Mouse (Mus musculus): ENCODE measurements around the gene Dock10.

The Dock10 gene

DNA sequence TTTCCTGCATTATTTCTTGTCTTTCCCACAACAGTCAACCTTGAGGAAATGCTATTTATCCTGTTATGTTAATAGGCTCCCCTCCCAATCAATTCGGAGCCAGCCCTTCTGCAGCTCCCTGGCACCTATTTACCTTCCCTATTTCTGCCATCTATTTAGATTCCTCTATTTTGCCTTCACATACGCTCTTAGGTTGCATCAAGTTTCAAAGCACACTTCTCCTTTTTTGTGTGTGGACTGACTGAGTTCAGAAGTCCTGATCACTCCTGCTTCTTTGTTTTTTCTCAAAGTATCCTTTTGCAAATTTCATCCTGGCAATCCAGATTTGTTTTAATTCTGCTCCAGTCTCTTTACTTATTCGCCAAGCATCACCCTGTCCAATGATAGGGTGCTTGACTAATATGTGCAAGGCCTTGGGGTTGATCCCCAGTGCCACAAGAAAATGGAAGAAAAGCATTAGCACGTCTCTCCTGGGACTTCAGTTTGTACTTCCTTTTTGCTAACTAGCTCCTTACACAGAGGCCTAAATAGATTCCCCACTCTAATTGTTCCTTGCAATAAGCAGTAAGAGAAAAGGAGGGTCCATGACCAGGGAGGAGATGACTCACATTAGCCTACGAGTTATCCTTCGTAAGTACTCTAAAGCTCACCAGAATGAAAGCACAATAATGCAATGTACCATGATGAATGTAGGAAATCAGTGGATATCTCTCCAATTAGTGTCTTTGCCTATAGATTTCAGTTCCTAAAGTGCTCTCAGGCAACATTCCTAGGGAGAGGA is 98.7 kb downstream of the Dock10 start:
- no peak for DNase-seq (ENCODE audit: low read depth, low spot score)

DNA sequence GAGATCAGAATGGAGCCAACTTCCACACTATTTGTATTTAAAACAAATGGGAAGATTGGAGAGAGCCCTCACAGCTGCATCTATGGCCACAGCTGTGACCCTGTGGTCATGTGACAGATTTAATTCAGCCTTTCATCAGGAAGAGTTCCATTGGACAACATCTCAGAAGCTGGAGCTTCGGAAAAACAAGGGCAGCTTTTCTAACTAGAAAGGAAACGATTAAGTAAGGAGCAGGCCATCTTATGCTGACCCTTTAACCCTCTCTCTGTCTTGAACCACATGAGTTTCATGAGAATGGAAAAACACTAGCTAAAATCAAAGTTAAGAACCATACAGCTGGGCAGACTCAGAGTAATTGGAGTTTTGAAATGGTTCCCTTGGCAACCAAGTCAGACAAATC is 101.9 kb downstream of the Dock10 start:
- DNase-seq (ENCODE audit: low read depth, low spot score): no peak

DNA sequence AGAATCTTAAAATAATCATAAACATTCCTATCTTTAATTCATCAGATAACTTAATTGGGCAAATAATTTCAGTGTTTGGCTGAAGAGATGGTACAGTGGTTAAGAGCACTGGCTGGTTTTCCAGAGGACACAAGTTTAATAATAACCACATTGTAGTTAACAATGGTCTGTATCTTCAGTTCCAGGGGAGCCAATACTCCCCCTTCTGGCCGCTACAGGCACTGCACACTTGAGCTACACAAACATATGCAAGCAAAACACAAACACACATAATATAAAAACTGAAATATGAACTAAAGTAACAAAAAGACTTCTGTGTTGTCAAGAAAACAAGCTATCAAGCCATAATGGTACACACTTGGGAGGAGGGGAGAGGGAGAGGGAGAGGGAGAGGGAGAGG is 102.5 kb downstream of the Dock10 start:
- DNase-seq (ENCODE audit: low read depth, low spot score): peak; percentile 28

DNA sequence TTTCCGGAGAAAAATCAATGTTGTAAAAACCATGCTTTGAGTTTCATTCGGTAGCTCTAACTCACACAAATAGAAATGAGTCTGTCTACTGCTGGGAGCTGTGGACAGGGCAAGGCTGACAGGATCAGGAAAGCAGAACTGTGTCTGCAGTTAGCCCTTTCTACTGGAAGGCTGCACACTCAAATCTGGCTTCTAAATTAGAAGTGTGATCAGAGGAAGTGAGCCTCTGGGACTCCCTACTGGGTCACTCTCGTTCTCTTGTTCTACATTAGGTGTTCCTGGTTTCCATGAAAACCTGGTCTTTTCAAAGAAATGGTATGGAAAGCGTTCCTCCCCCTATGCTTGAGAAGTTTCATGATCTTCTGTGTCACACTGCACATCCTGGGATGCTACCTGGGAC is 103.1 kb downstream of the Dock10 start:
- no peak for DNase-seq (ENCODE audit: low read depth, low spot score)

DNA sequence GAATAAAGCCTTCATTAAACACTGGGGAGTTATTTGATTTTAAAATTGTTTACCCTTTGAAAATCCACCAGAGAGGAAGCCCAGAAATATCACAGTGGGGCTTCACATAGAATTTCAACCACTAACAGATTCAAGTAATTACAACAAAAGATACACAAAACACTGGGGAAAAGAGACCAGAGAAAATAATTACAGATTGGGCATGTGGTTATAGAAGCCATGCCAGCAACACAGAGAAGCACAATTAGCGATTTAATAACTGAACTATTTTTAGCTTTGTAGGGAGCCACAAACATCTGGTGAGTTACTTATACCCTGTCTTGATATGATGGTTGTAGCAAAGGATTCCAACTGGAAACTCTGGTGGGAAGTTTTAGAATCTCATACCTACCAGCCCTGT is 104.2 kb downstream of the Dock10 start:
- DNase-seq (ENCODE audit: low read depth, low spot score): no peak

DNA sequence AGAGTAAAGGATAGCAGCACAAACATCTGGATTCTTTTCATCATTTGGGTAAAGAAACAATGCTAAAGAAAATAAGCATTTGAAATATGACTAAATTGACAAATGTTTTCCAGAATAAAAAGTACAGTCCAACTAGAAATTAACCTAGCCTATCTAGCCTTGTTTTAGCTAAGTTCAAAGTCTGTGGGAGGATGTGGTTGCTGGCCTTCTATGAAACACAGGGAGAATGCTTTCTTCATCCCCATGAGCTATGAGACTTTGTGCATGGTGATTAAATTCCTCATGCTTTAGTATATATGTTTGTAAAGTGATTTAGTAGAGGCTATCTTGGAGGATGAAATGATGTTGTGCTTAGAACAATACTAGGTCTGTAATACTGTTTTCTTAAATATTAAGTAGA is 105.5 kb downstream of the Dock10 start:
- no peak for DNase-seq (ENCODE audit: low read depth, low spot score)

DNA sequence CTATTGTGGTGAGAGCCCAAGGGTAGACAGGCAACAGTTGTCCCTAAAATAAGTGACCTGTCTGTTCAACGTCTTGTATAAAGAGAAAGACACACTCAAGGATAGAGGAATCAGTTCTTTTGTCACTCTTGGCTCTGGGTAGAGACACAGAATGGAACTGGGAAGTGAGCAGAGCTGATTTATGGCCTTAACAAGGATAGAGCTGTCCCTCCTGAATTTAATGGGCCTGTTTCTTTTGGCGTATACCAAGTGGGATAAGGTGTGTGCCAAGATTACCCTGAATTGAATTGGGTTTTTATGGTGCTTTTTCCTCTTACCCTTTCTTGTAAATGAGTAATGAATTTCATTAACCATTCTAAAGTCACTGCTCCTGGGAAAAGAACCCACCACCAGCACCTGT is 106.2 kb downstream of the Dock10 start:
- no peak for DNase-seq (ENCODE audit: low read depth, low spot score)

DNA sequence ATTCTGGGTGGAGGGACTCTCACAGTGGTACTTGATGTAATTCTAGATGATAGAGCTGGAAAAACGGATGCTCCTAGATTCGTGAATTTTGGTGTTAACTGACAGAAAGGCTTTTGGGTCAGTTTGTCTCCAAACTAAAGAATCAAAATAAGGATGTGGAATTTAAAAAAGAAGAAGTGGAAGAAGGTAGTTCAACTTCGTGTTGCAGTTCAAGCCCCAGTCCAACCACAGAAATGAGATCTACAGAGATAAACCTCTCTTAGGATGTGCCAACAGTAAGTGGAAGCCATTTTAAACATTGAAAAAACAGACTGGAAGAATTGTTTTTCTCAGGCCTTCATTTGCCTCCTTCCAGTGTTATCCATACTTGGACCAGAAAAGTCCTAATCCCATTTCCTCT is 111.7 kb downstream of the Dock10 start:
- DNase-seq (ENCODE audit: low read depth, low spot score): no peak

DNA sequence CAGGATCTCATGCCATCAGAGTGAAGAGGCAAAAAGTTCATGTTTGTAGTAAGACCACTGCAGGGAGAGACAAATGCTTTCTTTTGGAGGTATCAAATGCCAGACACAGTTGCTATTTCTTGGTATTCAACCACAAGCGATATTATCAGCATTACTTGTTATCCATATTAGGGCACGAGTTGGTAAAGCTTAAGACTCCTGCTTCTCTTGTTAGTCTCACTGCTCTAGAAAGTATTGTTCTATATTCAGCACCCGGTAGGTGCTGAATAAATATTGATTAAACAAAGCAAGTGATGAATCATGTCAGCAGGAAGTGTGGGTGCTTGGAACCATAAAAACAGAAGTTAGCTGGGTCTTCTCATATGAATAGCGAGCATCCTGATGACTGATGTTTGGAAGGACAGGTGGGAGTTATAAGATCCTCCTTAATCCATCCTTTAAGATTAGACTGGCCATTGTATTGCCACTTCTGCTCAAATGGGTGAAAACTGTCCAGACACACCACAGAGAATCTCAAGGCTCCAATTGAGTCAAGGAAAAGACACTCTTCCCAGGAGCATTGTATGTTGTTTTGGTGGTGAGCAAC is 114.4 kb downstream of the Dock10 start:
- no peak for DNase-seq (ENCODE audit: low read depth, low spot score)

DNA sequence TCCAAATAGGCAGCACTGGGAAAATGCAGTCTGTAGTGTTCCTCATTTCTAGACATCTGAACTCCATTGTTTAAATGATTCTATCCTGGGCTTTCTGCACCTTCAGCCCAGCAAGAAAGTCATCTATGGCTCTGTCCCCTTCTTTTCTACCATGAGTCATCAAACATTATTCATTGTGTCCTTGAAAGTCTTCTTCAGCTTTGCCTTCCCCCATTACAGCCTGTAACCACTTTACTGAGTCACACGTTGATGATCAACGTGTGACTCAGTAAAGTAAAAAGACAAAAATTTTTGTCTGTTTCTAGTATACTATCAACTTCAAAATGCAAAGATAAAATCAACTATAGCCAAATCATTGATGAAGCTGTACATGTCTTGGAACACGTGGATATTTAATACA is 116.5 kb downstream of the Dock10 start:
- DNase-seq (ENCODE audit: low read depth, low spot score): no peak

DNA sequence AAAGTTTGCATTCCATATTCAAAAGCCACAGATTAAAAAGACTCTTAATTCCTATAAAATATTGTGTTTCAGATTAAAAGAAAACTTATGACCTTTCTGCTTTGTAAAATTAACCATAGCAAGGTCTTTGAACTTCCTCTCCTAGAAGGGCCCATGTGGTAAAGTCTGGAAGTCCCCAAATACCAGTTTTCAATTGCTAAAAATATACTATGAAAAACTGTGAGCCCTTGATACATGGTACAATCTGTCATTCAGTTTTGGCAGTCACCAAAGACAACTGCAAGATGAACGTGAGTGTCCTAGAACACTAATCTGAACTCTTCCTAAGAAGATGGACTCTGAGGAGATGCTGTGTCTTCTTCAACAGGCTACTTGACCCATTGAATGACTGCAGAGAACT is 117.0 kb downstream of the Dock10 start:
- DNase-seq (ENCODE audit: low read depth, low spot score): no peak

DNA sequence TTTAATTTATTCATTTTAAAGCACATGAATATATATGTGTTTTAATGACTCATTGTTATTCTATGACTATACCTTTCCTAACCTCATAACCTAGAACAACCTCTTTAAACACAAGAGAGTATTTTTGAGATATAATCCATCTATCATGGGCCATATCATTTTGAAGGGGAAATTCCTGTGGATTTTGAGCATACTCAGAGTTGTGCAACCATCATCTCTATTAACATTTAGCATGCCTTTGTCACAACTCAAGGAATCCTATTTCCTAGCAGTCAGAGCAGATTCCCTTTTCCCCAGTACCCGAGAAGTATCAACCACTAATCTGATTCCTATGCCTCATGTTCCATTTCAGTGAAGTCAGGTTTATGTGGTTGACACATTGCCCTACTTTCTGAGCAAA is 118.8 kb downstream of the Dock10 start:
- DNase-seq (ENCODE audit: low read depth, low spot score): no peak

DNA sequence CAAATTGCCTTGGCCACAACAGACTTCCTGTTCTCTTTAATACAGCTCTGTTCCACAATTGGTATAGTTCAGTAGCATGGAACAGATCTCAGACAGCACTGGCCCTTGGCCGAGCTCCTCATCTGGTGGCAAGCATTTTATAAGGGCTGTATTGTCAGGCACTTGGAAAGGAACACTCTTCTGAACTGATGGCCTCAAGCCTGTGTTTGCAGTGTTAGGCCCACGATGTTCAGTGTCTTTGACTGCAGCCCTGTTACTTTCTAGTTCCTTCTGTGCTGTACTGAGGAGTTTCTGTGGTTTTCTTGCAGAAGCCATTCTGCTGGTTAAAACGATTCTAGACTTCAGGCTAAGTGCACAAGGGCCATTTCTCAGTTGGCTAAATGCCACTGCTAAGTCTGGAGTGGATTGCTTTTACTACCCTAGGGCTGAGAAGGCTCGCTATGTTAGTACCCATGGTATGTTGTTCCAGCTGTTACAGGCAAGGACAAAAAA is 121.1 kb downstream of the Dock10 start:
- DNase-seq (ENCODE audit: low read depth, low spot score): no peak

DNA sequence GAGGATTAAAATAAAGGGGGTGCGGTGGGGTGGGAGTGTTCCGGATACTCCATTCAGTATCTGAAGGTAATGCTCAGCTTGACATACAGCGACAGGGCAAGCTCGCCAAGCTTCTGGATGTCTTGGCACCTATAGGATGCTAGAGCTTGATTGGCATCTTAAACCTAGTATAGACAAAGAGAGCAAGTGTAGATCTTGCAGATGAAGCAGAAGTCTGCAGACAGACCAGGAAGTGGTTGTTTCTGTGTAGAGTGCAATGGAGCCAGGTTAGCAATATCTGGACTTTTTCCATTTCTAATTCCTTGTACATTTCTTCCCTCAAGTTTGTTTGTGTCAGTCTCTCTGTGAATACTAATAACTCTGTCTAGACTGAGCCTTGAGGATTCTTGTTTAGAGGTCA is 122.5 kb downstream of the Dock10 start:
- no peak for DNase-seq (ENCODE audit: low read depth, low spot score)

DNA sequence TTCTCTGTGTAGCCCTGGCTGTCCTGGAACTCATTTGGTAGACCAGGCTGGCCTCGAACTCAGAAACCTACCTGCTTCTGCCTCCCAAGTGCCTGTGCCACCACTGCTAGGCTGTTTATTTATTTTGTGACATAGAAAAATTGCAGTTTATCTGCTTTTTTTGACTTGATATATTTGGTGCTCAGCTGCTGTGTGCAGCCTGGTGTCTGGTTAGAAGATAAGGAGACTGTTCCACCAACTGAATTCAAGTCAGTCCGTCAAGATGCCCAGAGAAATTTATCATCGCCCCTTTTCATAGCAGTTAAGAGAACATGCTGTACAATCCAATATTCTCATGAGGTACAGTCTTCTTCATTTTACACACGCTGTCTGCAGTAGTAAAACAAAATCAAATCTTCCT is 124.8 kb downstream of the Dock10 start:
- DNase-seq (ENCODE audit: low read depth, low spot score): no peak

DNA sequence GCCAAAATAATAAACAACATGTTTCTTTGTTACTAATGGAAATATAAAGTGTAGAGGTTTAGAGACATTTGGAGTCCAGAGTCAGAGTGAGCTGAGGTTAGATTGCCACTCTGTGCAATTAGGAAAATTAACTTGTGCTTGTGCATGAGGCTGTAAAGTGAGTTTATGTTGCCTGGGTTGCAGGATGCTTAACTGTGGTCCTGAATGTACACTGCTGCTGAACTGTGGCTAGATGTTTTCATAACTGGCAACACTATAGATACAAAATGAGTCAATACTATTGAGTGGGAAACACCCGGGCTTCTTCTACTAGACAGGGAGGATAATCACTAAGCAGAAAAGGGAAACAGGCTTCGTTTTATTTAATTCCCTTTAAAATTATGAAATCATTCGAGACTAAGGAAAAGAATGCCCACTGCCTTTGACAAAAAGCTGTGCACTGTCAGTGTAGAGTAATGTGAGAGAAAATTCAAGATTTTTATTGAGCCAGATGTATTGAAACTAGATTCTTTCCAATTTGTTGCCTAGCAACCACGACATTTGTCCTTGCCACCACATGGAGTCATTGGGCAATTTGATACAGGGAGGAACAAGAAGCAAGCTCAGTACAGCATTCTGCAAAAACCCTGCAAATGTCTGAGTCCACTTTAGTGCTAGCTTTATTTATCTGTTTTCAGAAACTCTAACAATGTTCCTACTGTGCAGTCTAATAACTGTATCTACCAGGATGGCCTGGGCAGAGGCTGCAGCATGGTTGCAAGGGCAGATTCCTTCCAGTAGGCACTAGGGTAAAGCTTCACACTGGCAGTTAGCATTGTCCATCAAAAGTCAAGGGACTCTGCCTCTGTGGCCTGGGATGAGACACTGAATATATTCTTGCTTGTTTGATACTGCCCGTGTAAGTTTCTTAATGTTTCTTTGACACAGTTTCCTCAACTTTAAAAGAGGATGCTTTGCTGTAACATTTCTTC is 127.9 kb downstream of the Dock10 start:
- no peak for DNase-seq (ENCODE audit: low read depth, low spot score)

DNA sequence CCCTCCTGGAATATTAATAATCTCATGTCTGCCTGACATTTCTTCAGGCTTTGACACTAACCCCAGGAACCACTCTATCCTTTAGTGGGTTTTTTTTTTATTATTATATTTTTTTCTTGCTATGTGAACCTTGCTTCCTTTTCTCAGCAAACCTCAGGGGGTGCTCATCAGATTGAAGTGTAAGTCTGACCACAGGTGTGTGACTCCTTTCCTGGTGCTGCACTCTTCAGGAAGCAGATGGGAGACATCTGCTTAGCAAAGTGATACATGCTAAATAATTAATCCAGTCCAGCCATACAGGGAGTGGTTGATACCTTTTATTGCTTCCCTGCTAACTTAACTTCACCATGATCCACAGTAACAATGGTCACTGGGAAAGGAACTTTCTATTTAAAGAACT is 130.3 kb downstream of the Dock10 start:
- no peak for DNase-seq (ENCODE audit: low read depth, low spot score)

DNA sequence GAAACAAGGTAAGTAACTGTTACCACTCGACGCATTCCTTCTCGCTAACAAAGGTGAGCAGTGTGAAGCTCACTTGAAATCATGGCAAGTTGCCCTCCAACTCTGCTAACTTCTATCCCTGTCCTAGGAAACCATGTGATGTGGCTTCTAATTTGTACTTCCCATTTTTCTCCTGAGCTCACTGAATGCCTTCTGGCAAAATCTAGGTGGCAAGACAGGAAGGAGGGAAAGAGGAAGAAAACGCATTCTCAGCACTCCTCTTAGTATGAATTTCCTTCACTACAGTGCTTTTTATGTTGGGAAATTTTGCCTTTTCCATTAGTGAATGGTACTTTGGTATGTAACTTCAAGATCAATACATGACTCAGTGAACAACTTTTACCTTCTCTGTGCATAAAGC is 131.5 kb downstream of the Dock10 start:
- DNase-seq (ENCODE audit: low read depth, low spot score): no peak

DNA sequence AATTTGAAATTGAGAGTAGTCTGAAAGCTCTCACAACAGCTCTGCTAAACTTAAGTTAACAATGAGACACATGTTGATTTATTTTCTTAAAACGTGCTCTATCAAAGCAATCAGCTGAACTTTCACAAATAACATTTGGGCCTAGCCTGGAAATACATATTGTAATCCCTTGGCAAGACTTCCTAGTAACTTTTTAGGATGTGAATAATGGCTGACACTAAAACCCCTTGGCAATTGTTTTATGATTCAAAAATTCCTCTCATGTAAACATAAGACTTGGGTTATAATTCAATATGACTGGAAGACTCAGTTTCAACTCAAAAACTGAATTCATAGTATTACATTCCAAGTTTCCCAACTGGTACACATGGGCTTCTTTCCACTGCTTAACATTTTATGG is 133.0 kb downstream of the Dock10 start:
- no peak for DNase-seq (ENCODE audit: low read depth, low spot score)

DNA sequence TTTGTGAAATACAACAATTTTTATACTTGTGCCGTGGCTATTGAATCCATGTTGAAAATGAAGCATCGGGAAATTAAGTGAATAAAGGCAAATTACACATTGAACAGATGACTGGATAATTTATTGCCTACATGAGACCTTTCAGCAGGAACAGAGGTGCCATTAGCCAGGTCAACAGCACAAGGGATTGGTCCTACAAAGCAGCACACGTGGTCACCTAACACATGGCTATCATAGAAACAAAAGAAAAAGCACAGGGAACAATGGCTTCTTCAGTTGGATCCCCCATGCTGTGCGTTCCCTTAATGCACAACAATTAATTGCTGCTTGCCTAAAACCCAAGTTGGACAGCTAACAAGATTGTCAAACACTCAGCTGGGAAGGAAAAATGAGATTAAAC is 133.8 kb downstream of the Dock10 start:
- DNase-seq (ENCODE audit: low read depth, low spot score): no peak

DNA sequence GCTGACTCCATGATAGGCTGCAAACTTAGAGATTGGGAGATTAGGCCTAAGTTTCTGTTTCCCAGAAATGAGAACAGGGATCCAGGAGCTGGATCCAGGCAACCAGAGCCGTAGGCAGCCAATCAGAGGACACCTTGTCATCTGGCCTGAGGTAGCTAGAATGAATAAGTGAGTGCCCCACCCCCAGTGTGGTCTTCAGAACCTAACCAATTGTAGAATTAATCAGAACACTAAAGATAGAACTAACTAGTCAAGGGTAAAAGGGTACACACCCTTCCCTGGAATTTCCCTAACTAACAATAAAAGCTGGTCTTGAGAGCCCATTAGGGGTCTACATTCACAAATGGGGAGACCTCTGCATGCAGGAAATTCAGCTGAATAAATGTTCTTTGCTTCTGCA is 135.7 kb downstream of the Dock10 start:
- DNase-seq (ENCODE audit: low read depth, low spot score): peak; percentile 68

DNA sequence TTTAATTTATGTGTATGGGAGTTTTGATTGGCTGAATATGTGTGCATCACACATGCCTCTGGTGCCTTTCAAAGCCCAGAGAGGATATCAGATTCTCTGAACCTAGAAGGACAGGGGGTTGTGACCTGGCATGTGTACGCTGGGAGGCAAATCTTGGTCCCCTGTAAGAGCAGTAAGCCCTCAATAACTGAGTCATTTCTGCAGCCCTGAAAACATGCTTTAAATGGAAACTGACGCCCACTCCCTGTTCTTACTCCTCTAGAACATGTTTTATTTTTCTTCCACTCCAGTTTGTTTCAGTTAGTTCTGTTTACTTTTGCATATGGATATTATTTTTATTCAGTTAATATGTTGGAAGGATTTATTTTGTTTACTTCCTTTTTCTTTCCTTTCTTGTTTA is 139.2 kb downstream of the Dock10 start:
- DNase-seq (ENCODE audit: low read depth, low spot score): no peak

All from ZHBTc4 (cell line).